Mouse (Mus musculus): Measurements from ENCODE around the gene Slc16a10. TPM values are rescaled to one million over a fixed set of nuclear protein-coding genes. Genes with fewer than 3 reads are reported as not detected.
A peak's percentile ranks its signal among the peaks of the same experiment; 100 is the strongest.

The Slc16a10 gene
- polyA plus RNA-seq, 1 experiment from 2014 or later, result 26.6 TPM

- Histone ChIP-seq H3K27me3 (replicated peaks; ENCODE audit: control insufficient read depth, insufficient read depth, low read length) (no peaks in the 10 kb centered on the region), H3K36me3 (ENCODE audit: control insufficient read depth, insufficient read depth, low read length) (no peaks in the 10 kb centered on the region), H3K9me3 (ENCODE audit: control insufficient read depth, low read length) (no peaks in the 10 kb centered on the region), H3K4me1 (replicated peaks; ENCODE audit: control insufficient read depth, insufficient read depth, low read length) (no peaks in the 10 kb centered on the region), H3K9ac (ENCODE audit: low read length) (no peak overlapping the region), H3K4me2 (ENCODE audit: low read length) (no peak overlapping the region), H3K27ac (ENCODE audit: low read depth) (no peak overlapping the region), H3K4me3 (ENCODE audit: low read depth, low read length) (no peak overlapping the region)
- no peak for ATAC-seq (replicated peaks; ENCODE audit: low FRiP score, low TSS enrichment, low read depth)
- no peak for DNase-seq (ENCODE audit: low spot score)
- WGBS, result 85% methylated on average over 5 of the region's 5 CpGs
Measured at GRCm38 (mm10) chr10:40109520-40109919, 32.5 kb downstream of the Slc16a10 start.

DNA sequence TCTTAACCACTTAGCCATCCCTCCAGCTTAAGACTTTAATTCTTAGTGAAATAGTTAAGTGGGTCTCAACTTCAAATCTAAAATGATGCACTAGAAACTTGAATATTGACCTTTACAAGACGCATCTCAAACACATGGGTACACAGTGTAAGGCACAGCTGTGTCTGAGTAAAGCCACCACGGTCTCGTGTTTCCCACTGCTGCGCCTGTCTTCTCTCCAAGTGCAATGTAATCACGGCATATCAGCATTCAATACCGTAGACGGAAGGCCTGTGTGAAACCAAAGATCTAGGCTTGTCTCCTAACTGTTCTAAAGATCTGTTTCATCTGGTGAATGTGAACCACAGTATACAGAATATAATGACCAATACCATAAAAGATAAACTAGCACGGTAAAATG is 33.1 kb downstream of the Slc16a10 start:
- Histone ChIP-seq H3K9ac (ENCODE audit: low read length) (no peak overlapping the region), H3K4me3 (ENCODE audit: low read depth, low read length) (no peak overlapping the region), H3K27ac (ENCODE audit: low read depth) (no peak overlapping the region), H3K4me1 (replicated peaks; ENCODE audit: control insufficient read depth, insufficient read depth, low read length) (no peaks in the 10 kb centered on the region), H3K9me3 (ENCODE audit: control insufficient read depth, low read length) (no peaks in the 10 kb centered on the region), H3K36me3 (ENCODE audit: control insufficient read depth, insufficient read depth, low read length) (no peaks in the 10 kb centered on the region), H3K4me2 (ENCODE audit: low read length) (no peak overlapping the region), H3K27me3 (replicated peaks; ENCODE audit: control insufficient read depth, insufficient read depth, low read length) (no peaks in the 10 kb centered on the region)
- ATAC-seq (replicated peaks; ENCODE audit: low FRiP score, low TSS enrichment, low read depth) (no peak), DNase-seq (ENCODE audit: low spot score) (no peak)
- WGBS, result 75% methylated on average over 8 of the region's 8 CpGs

DNA sequence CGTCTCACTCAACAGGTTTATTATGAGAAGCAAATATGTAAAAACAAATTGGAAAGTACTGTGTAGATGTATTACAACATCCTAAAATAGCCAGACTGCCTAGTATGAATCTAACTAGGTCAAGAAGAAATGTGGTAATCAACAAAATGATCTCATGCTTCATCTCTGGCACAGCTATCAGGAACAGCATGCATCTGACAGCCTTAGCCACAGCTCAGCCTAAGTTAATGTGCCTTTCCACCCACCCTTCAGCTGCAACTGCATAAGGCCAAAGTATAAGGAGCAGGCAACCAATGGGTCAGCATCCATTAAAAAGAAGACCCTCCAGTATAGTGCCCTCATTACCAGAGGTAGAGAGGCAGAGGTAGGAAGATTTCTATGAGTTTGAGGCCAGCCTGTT is 34.1 kb downstream of the Slc16a10 start:
- H3K9ac ChIP-seq (ENCODE audit: low read length), result no peak overlapping the region
- H3K4me1 ChIP-seq (replicated peaks; ENCODE audit: control insufficient read depth, insufficient read depth, low read length), result peaks cover 3% of the 10 kb centered on the region; the same call in 1 of the 2 replicates
- no peaks in the 10 kb centered on the region for H3K36me3 ChIP-seq (ENCODE audit: control insufficient read depth, insufficient read depth, low read length)
- no peak for ATAC-seq (replicated peaks; ENCODE audit: low FRiP score, low TSS enrichment, low read depth)
- WGBS, result 76% methylated on average over 1 of the region's 1 CpGs
- no peak overlapping the region for H3K4me3 ChIP-seq (ENCODE audit: low read depth, low read length)
- no peak for DNase-seq (ENCODE audit: low spot score)
- H3K27ac ChIP-seq (ENCODE audit: low read depth), result no peak overlapping the region
- H3K4me2 ChIP-seq (ENCODE audit: low read length), result no peak overlapping the region
- H3K27me3 ChIP-seq (replicated peaks; ENCODE audit: control insufficient read depth, insufficient read depth, low read length), result no peaks in the 10 kb centered on the region
- H3K9me3 ChIP-seq (ENCODE audit: control insufficient read depth, low read length), result no peaks in the 10 kb centered on the region

DNA sequence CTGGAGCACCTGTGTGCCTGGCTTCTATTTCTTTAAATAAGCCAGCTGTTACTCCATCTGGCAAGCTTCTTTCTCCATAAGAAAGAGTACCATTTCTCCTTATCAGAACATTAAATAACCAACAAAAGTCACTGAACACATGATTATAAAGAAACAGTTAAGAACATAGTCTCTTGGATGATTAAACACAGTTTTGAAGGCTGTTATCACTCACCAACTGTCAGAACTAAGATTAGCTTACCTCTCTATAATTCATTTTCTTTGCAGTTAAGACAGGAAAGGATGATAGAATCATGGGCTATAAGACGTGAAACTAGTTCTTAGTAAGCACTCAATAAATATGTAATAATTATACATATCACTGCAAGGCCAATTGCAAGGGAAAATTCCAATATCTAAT is 36.9 kb downstream of the Slc16a10 start:
- ATAC-seq (replicated peaks; ENCODE audit: low FRiP score, low TSS enrichment, low read depth), result no peak
- H3K4me2 ChIP-seq (ENCODE audit: low read length), result no peak overlapping the region
- 56% methylated on average over 1 of the region's 1 CpGs for WGBS

GRCm38 (mm10) chr10:40103790-40104189 is 38.3 kb downstream of the Slc16a10 start:
- no peaks in the 10 kb centered on the region for H3K27me3 ChIP-seq (replicated peaks; ENCODE audit: control insufficient read depth, insufficient read depth, low read length)
- DNase-seq (ENCODE audit: low spot score), result peak; percentile 48
- H3K4me2 ChIP-seq (ENCODE audit: low read length), result no peak overlapping the region
- 28% methylated on average over 5 of the region's 5 CpGs for WGBS
- H3K36me3 ChIP-seq (ENCODE audit: control insufficient read depth, insufficient read depth, low read length), result no peaks in the 10 kb centered on the region
- no peaks in the 10 kb centered on the region for H3K9me3 ChIP-seq (ENCODE audit: control insufficient read depth, low read length)
- no peak overlapping the region for H3K9ac ChIP-seq (ENCODE audit: low read length)
- peaks cover 3% of the 10 kb centered on the region; the same call in 1 of the 2 replicates for H3K4me1 ChIP-seq (replicated peaks; ENCODE audit: control insufficient read depth, insufficient read depth, low read length)
- H3K4me3 ChIP-seq (ENCODE audit: low read depth, low read length), result no peak overlapping the region
- no peak overlapping the region for H3K27ac ChIP-seq (ENCODE audit: low read depth)
- ATAC-seq (replicated peaks; ENCODE audit: low FRiP score, low TSS enrichment, low read depth), result no peak

More for the DNA sequence above, 36.9 kb downstream of the Slc16a10 start:
- Histone ChIP-seq H3K27ac (ENCODE audit: low read depth) (no peak overlapping the region), H3K36me3 (ENCODE audit: control insufficient read depth, insufficient read depth, low read length) (no peaks in the 10 kb centered on the region), H3K27me3 (replicated peaks; ENCODE audit: control insufficient read depth, insufficient read depth, low read length) (no peaks in the 10 kb centered on the region), H3K9me3 (ENCODE audit: control insufficient read depth, low read length) (no peaks in the 10 kb centered on the region), H3K9ac (ENCODE audit: low read length) (no peak overlapping the region), H3K4me1 (replicated peaks; ENCODE audit: control insufficient read depth, insufficient read depth, low read length) (peaks cover 3% of the 10 kb centered on the region; the same call in 1 of the 2 replicates), H3K4me3 (ENCODE audit: low read depth, low read length) (no peak overlapping the region)
- DNase-seq (ENCODE audit: low spot score), result peak; percentile 20

DNA sequence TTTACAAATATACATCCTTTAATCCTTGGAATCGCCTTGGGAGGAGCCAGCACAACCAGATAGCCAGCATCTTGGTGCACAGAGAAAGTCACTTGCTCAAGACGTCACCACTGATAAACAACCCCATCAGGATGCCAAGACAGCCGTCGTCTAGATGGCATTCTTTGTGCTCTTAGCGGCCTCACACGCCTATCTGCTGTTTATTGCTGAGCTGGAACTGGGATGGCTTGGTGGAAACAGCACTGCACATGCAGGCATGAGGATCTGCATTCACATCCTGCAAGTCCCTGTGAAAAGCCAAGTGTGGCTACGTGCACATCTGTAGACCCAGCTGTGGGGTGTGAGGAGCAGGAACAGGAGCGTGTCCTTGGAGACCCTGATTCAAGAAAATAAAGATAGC is 39.1 kb downstream of the Slc16a10 start:
- Histone ChIP-seq H3K4me2 (ENCODE audit: low read length) (no peak overlapping the region), H3K9ac (ENCODE audit: low read length) (no peak overlapping the region), H3K27me3 (replicated peaks; ENCODE audit: control insufficient read depth, insufficient read depth, low read length) (no peaks in the 10 kb centered on the region), H3K9me3 (ENCODE audit: control insufficient read depth, low read length) (no peaks in the 10 kb centered on the region), H3K36me3 (ENCODE audit: control insufficient read depth, insufficient read depth, low read length) (no peaks in the 10 kb centered on the region), H3K27ac (ENCODE audit: low read depth) (no peak overlapping the region), H3K4me1 (replicated peaks; ENCODE audit: control insufficient read depth, insufficient read depth, low read length) (peaks cover 3% of the 10 kb centered on the region; the same call in 1 of the 2 replicates), H3K4me3 (ENCODE audit: low read depth, low read length) (no peak overlapping the region)
- no peak for ATAC-seq (replicated peaks; ENCODE audit: low FRiP score, low TSS enrichment, low read depth)
- WGBS, result 40% methylated on average over 8 of the region's 8 CpGs
- peak; percentile 45 for DNase-seq (ENCODE audit: low spot score)

- Histone ChIP-seq H3K9ac (ENCODE audit: low read length) (no peak overlapping the region), H3K36me3 (ENCODE audit: control insufficient read depth, insufficient read depth, low read length) (no peaks in the 10 kb centered on the region), H3K27me3 (replicated peaks; ENCODE audit: control insufficient read depth, insufficient read depth, low read length) (no peaks in the 10 kb centered on the region), H3K27ac (ENCODE audit: low read depth) (no peak overlapping the region), H3K4me1 (replicated peaks; ENCODE audit: control insufficient read depth, insufficient read depth, low read length) (peaks cover 3% of the 10 kb centered on the region; the same call in 1 of the 2 replicates), H3K4me3 (ENCODE audit: low read depth, low read length) (no peak overlapping the region), H3K4me2 (ENCODE audit: low read length) (no peak overlapping the region), H3K9me3 (ENCODE audit: control insufficient read depth, low read length) (no peaks in the 10 kb centered on the region)
- DNase-seq (ENCODE audit: low spot score), result peak; percentile 48
- ATAC-seq (replicated peaks; ENCODE audit: low FRiP score, low TSS enrichment, low read depth), result no peak
- 76% methylated on average over 3 of the region's 3 CpGs for WGBS
Measured at GRCm38 (mm10) chr10:40102166-40102565, 39.9 kb downstream of the Slc16a10 start.

DNA sequence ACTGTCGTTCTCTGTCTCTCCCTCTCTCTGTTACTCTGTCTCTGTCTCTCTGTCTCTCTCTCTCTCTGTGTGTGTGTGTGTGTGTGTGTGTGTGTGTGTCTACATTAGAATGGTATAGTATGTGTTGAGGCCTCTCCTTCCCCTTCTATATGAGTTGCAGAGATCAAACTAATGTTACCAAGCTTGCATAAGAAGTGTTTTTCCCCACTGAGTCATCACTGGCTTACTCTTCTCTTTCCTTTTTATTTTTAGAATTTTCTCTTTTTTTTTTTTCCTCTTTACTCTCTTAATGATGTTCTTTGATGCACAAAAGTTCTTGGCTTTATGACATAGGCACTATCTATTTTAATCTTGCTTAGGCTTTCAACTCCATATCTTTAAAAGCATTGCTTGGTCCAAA is 43.6 kb downstream of the Slc16a10 start:
- H3K4me1 ChIP-seq (replicated peaks; ENCODE audit: control insufficient read depth, insufficient read depth, low read length), result no peaks in the 10 kb centered on the region
- no peak for DNase-seq (ENCODE audit: low spot score)
- no peak overlapping the region for H3K4me2 ChIP-seq (ENCODE audit: low read length)
- H3K27ac ChIP-seq (ENCODE audit: low read depth), result no peak overlapping the region
- no peaks in the 10 kb centered on the region for H3K9me3 ChIP-seq (ENCODE audit: control insufficient read depth, low read length)
- no peak overlapping the region for H3K9ac ChIP-seq (ENCODE audit: low read length)
- no peaks in the 10 kb centered on the region for H3K27me3 ChIP-seq (replicated peaks; ENCODE audit: control insufficient read depth, insufficient read depth, low read length)
- 94% methylated on average over 1 of the region's 1 CpGs for WGBS
- ATAC-seq (replicated peaks; ENCODE audit: low FRiP score, low TSS enrichment, low read depth), result no peak
- H3K36me3 ChIP-seq (ENCODE audit: control insufficient read depth, insufficient read depth, low read length), result no peaks in the 10 kb centered on the region
- no peak overlapping the region for H3K4me3 ChIP-seq (ENCODE audit: low read depth, low read length)

DNA sequence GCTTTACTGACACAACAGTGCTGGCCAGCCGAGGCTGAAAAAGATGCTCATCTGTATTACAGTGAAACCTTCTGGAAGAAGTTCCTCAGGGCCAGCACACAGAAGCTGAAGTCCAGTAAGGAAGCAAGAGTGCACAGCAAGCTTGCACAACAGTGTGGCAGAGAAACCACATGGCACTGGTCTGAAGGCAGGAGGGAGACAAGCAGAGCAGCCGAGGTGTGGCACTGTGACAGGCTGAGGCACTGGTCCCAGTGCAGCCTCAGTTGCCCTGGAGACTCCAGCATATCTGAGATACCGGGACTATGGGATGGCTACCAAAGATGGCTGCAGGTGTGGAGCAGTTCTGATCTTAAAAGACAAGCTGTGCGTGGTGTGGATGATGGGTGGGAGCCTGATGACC is 44.5 kb downstream of the Slc16a10 start:
- DNase-seq (ENCODE audit: low spot score), result peak; percentile 34
- Histone ChIP-seq H3K9me3 (ENCODE audit: control insufficient read depth, low read length) (0 out of 2 replicates have a peak, but pooled peaks cover 3% of the 10 kb centered on the region), H3K27me3 (replicated peaks; ENCODE audit: control insufficient read depth, insufficient read depth, low read length) (no peaks in the 10 kb centered on the region), H3K4me2 (ENCODE audit: low read length) (no peak overlapping the region), H3K4me3 (ENCODE audit: low read depth, low read length) (no peak overlapping the region), H3K9ac (ENCODE audit: low read length) (no peak overlapping the region), H3K36me3 (ENCODE audit: control insufficient read depth, insufficient read depth, low read length) (no peaks in the 10 kb centered on the region), H3K4me1 (replicated peaks; ENCODE audit: control insufficient read depth, insufficient read depth, low read length) (no peaks in the 10 kb centered on the region), H3K27ac (ENCODE audit: low read depth) (no peak overlapping the region)
- 66% methylated on average over 4 of the region's 4 CpGs for WGBS
- no peak for ATAC-seq (replicated peaks; ENCODE audit: low FRiP score, low TSS enrichment, low read depth)
